Mouse (Mus musculus): ENCODE data around the gene Olfr125. TPM values are rescaled to one million over a fixed set of nuclear protein-coding genes. Genes with fewer than 3 reads are reported as not detected.

The Olfr125 gene
- not detected in 2 replicates for polyA plus RNA-seq (2012; ENCODE audit: insufficient read depth, insufficient read length, low replicate concordance, missing spikeins)

- Histone ChIP-seq H3K4me3 (ENCODE audit: insufficient read depth, low read depth, low read length) (no peak within 1 kb of the TSS), H3K4me1 (ENCODE audit: control insufficient read depth, insufficient read depth, low read length) (no peaks in the 10 kb centered on the region), H3K27ac (ENCODE audit: insufficient read depth, low read depth, low read length) (no peak within 1 kb of the TSS)
- TF ChIP-seq POLR2A (IDR thresholded peaks at IDR 0.05; ENCODE audit: insufficient read depth, low read depth, low read length) (no peak), CTCF (IDR thresholded peaks at IDR 0.05; ENCODE audit: insufficient read depth, low read depth, low read length) (no peak)
Observed at GRCm38 (mm10) chr17:37832649-37833048, at the start of gene Olfr125. Gene Olfr125, plus strand, starts transcription at chr17:37832949.

- Histone ChIP-seq H3K4me1 (ENCODE audit: control insufficient read depth, insufficient read depth, low read length) (no peaks in the 10 kb centered on the region), H3K27ac (ENCODE audit: insufficient read depth, low read depth, low read length) (no peak within 1 kb of the TSS), H3K4me3 (ENCODE audit: insufficient read depth, low read depth, low read length) (no peak within 1 kb of the TSS)
- WGBS = 90% methylated on average over 2 of the region's 2 CpGs
- TF ChIP-seq CTCF (IDR thresholded peaks at IDR 0.05; ENCODE audit: insufficient read depth, low read depth, low read length) (no peak), POLR2A (IDR thresholded peaks at IDR 0.05; ENCODE audit: insufficient read depth, low read depth, low read length) (no peak)
Observed at GRCm38 (mm10) chr17:37793229-37793628, 39.5 kb upstream of the Olfr125 start, which contains the start of gene Olfr123. Gene Olfr123, plus strand, starts transcription at chr17:37793529.

- Histone ChIP-seq H3K4me1 (ENCODE audit: control insufficient read depth, insufficient read depth, low read length) (no peaks in the 10 kb centered on the region), H3K4me3 (ENCODE audit: insufficient read depth, low read depth, low read length) (no peak within 1 kb of the TSS), H3K27ac (ENCODE audit: insufficient read depth, low read depth, low read length) (no peak within 1 kb of the TSS)
- WGBS = 86% methylated on average over 3 of the region's 3 CpGs
- TF ChIP-seq CTCF (IDR thresholded peaks at IDR 0.05; ENCODE audit: insufficient read depth, low read depth, low read length) (no peak), POLR2A (IDR thresholded peaks at IDR 0.05; ENCODE audit: insufficient read depth, low read depth, low read length) (no peak)
Observed at GRCm38 (mm10) chr17:37799588-37799987, 33.2 kb upstream of the Olfr125 start, which contains the start of gene Olfr124. Gene Olfr124, plus strand, starts transcription at chr17:37799888.

- no peak within 1 kb of the TSS for H3K4me3 ChIP-seq (ENCODE audit: insufficient read depth, low read depth, low read length)
- no peaks in the 10 kb centered on the region for H3K4me1 ChIP-seq (ENCODE audit: control insufficient read depth, insufficient read depth, low read length)
- TF ChIP-seq POLR2A (IDR thresholded peaks at IDR 0.05; ENCODE audit: insufficient read depth, low read depth, low read length) = no peak
- no peak for TF ChIP-seq CTCF (IDR thresholded peaks at IDR 0.05; ENCODE audit: insufficient read depth, low read depth, low read length)
- no peak within 1 kb of the TSS for H3K27ac ChIP-seq (ENCODE audit: insufficient read depth, low read depth, low read length)
Observed at GRCm38 (mm10) chr17:37847183-37847582, 14.4 kb downstream of the Olfr125 start, which contains the start of gene Olfr126. Gene Olfr126, plus strand, starts transcription at chr17:37847483.

- 65% methylated on average over 2 of the region's 2 CpGs for WGBS
- TF ChIP-seq POLR2A (IDR thresholded peaks at IDR 0.05; ENCODE audit: insufficient read depth, low read depth, low read length) = no peak
- TF ChIP-seq CTCF (IDR thresholded peaks at IDR 0.05; ENCODE audit: insufficient read depth, low read depth, low read length) = no peak
Observed at GRCm38 (mm10) chr17:37863901-37864300, 31.2 kb downstream of the Olfr125 start.

GRCm38 (mm10) chr17:37869676-37870205 is 37.0 kb downstream of the Olfr125 start:
- WGBS = 17% methylated on average over 8 of the region's 8 CpGs
- TF ChIP-seq CTCF (IDR thresholded peaks at IDR 0.05; ENCODE audit: insufficient read depth, low read depth, low read length) (no peak), POLR2A (IDR thresholded peaks at IDR 0.05; ENCODE audit: insufficient read depth, low read depth, low read length) (no peak)
- H3K27ac ChIP-seq (ENCODE audit: insufficient read depth, low read depth, low read length) = no peak overlapping the region
- no peak overlapping the region for H3K4me3 ChIP-seq (ENCODE audit: insufficient read depth, low read depth, low read length)
- no peaks in the 10 kb centered on the region for H3K4me1 ChIP-seq (ENCODE audit: control insufficient read depth, insufficient read depth, low read length)

More at GRCm38 (mm10) chr17:37863901-37864300, 31.2 kb downstream of the Olfr125 start:
- no peak overlapping the region for H3K27ac ChIP-seq (ENCODE audit: insufficient read depth, low read depth, low read length)
- H3K4me3 ChIP-seq (ENCODE audit: insufficient read depth, low read depth, low read length) = no peak overlapping the region
- H3K4me1 ChIP-seq (ENCODE audit: control insufficient read depth, insufficient read depth, low read length) = no peaks in the 10 kb centered on the region

- TF ChIP-seq POLR2A (IDR thresholded peaks at IDR 0.05; ENCODE audit: insufficient read depth, low read depth, low read length) = no peak
- WGBS = 81% methylated on average over 3 of the region's 3 CpGs
Observed at GRCm38 (mm10) chr17:37873830-37874229, 41.1 kb downstream of the Olfr125 start.

More at GRCm38 (mm10) chr17:37873830-37874229, 41.1 kb downstream of the Olfr125 start:
- Histone ChIP-seq H3K4me1 (ENCODE audit: control insufficient read depth, insufficient read depth, low read length) (no peaks in the 10 kb centered on the region), H3K27ac (ENCODE audit: insufficient read depth, low read depth, low read length) (no peak overlapping the region), H3K4me3 (ENCODE audit: insufficient read depth, low read depth, low read length) (no peak overlapping the region)

Other genes with a start within 250 kb of the Olfr125 start
- gene Olfr114, start 240.2 kb upstream of the Olfr125 start, polyA plus RNA-seq (2012; ENCODE audit: insufficient read depth, insufficient read length, low replicate concordance, missing spikeins) = not detected in 2 replicates
- not detected in 2 replicates for gene Olfr115, start 205.8 kb upstream of the Olfr125 start, polyA plus RNA-seq (2012; ENCODE audit: insufficient read depth, insufficient read length, low replicate concordance, missing spikeins)
- gene Olfr116, start 205.8 kb upstream of the Olfr125 start, polyA plus RNA-seq (2012; ENCODE audit: insufficient read depth, insufficient read length, low replicate concordance, missing spikeins) = not detected in 2 replicates
- gene Olfr117, start 169.2 kb upstream of the Olfr125 start, polyA plus RNA-seq (2012; ENCODE audit: insufficient read depth, insufficient read length, low replicate concordance, missing spikeins) = not detected in 2 replicates
- gene Olfr118, start 166.0 kb upstream of the Olfr125 start, polyA plus RNA-seq (2012; ENCODE audit: insufficient read depth, insufficient read length, low replicate concordance, missing spikeins) = not detected in 2 replicates
- gene Olfr119, start 136.4 kb upstream of the Olfr125 start, polyA plus RNA-seq (2012; ENCODE audit: insufficient read depth, insufficient read length, low replicate concordance, missing spikeins) = not detected in 2 replicates
- not detected in 2 replicates for gene Olfr120, start 111.1 kb upstream of the Olfr125 start, polyA plus RNA-seq (2012; ENCODE audit: insufficient read depth, insufficient read length, low replicate concordance, missing spikeins)
- not detected in 2 replicates for gene Olfr121, start 84.1 kb upstream of the Olfr125 start, polyA plus RNA-seq (2012; ENCODE audit: insufficient read depth, insufficient read length, low replicate concordance, missing spikeins)
- gene Olfr122, start 64.3 kb upstream of the Olfr125 start, polyA plus RNA-seq (2012; ENCODE audit: insufficient read depth, insufficient read length, low replicate concordance, missing spikeins) = not detected in 2 replicates
- gene Olfr123, start 39.4 kb upstream of the Olfr125 start, polyA plus RNA-seq (2012; ENCODE audit: insufficient read depth, insufficient read length, low replicate concordance, missing spikeins) = not detected in 2 replicates
- not detected in 2 replicates for gene Olfr124, start 33.1 kb upstream of the Olfr125 start, polyA plus RNA-seq (2012; ENCODE audit: insufficient read depth, insufficient read length, low replicate concordance, missing spikeins)
- not detected in 2 replicates for gene Olfr126, start 14.5 kb downstream of the Olfr125 start, polyA plus RNA-seq (2012; ENCODE audit: insufficient read depth, insufficient read length, low replicate concordance, missing spikeins)
- not detected in 2 replicates for gene Olfr127, start 67.5 kb downstream of the Olfr125 start, polyA plus RNA-seq (2012; ENCODE audit: insufficient read depth, insufficient read length, low replicate concordance, missing spikeins)
- not detected in 2 replicates for gene Olfr128, start 87.6 kb downstream of the Olfr125 start, polyA plus RNA-seq (2012; ENCODE audit: insufficient read depth, insufficient read length, low replicate concordance, missing spikeins)
- gene Olfr761, start 120.1 kb downstream of the Olfr125 start, polyA plus RNA-seq (2012; ENCODE audit: insufficient read depth, insufficient read length, low replicate concordance, missing spikeins) = not detected in 2 replicates
- not detected in 2 replicates for gene Olfr129, start 227.1 kb downstream of the Olfr125 start, polyA plus RNA-seq (2012; ENCODE audit: insufficient read depth, insufficient read length, low replicate concordance, missing spikeins)
- not detected in 2 replicates for gene Olfr130, start 231.0 kb downstream of the Olfr125 start, polyA plus RNA-seq (2012; ENCODE audit: insufficient read depth, insufficient read length, low replicate concordance, missing spikeins)

All from olfactory bulb, adult 2 months (tissue).